Mouse (Mus musculus) retina, postnatal 1 day (tissue): ENCODE measurements around the gene Pdzd4.

ENCODE experiments used
- DNase-seq: peaks from one replicate; pipeline ENCODE4 v3.0.0-alpha.2; 2012

Gene Pdzd4

DNA sequence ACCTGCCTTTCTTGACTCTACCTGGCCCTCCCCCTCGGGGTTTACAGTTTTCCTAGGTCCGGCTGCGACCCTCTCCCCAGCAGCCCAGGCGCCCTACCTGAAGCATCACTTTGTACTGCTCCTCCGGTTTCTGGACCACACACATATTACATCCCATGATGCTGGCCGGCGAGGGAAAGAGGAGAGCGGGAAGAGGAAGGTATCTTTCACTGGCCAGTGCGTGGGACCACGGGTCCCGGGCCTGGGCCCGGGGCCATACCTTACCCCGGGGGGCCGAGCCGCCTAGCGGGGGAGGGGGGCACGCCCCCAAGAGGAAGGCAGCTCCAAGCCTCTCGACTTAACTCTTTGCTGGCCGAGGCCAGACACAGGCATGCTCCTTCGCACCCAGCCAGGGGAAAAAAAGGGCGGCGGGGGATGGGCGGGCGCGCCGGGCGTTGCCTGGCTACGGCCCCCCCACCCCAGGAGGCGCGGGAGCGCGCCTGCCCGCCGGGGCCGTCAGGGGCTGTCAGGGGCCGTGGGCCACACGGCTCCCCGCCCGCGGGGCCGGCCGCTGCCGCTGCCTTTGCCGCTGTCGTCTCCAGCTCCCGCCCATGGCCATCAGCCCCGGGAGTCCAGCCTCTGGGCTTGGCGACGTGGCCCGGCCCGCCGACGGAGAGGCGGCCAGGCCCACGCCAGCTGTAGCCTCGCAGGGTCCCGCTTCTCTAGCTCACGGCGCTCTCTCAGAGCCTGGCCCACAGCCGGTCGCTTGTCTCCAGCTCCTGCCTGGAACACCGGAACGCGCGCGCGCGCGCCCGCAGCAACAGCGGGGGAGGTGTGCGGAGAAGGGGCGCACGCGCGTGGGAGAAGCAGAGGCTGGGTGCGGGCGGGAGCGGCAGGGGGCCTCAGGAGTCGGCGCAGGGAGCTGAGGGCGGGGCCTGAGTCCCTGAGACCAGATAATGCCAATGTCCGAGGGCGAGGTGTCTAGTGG is at the start of gene Pdzd4:
Gene Pdzd4, minus strand, starts transcription at position 785 of the 967 bp plus-strand sequence.
- DNase-seq = peak; percentile 83

- no peak for DNase-seq
Observed at GRCm38 (mm10) chrX:73871956-73872355, 47.2 kb upstream of the Pdzd4 start.

GRCm38 (mm10) chrX:73871474-73871873 is 46.7 kb upstream of the Pdzd4 start:
- DNase-seq = no peak

DNA sequence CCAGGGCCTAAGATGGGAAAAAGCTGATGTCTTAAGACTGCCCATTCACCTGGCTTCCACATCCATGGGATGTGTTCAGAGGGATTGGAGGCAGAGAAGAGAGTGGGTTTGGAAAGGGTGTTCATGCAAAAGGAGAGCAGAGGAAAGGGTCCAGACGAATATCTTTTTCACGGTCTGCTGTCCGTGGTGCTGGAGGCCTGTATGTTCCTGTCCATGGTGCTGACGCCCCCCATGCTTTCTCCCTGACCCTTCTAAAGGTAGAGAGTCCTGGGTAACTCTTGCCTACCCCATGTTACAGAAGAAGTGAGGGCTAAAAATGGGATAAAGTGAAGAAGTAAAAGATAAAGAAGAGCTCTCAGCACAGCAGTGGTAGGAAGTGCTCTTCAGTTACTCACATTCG is 44.6 kb upstream of the Pdzd4 start:
- peak; percentile 34 for DNase-seq

- peak; percentile 28 for DNase-seq
Observed at GRCm38 (mm10) chrX:73867852-73868251, 43.1 kb upstream of the Pdzd4 start.

GRCm38 (mm10) chrX:73867256-73867655 is 42.5 kb upstream of the Pdzd4 start:
- peak; percentile 73 for DNase-seq

DNA sequence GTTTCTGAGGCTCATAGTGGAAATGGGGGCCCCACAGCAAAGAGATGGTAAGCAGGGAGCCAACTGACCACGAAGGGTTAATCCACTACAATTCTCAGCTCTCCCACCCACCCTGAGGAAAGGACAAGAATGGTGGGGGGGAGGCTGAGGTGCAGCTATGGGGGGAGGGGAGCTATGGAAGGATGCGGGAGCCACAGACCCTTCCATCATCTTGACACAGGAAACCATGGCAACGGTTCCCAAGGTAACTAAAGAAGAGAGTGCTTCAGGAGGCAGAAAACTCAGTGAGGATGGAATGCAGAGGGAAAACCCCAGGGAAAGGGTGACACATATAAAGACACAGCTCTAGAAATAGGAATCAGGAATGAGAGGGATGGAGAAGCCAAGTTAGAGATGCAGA is 39.9 kb upstream of the Pdzd4 start:
- peak; percentile 71 for DNase-seq

GRCm38 (mm10) chrX:73855087-73855408 is 30.3 kb upstream of the Pdzd4 start:
- no peak for DNase-seq

DNA sequence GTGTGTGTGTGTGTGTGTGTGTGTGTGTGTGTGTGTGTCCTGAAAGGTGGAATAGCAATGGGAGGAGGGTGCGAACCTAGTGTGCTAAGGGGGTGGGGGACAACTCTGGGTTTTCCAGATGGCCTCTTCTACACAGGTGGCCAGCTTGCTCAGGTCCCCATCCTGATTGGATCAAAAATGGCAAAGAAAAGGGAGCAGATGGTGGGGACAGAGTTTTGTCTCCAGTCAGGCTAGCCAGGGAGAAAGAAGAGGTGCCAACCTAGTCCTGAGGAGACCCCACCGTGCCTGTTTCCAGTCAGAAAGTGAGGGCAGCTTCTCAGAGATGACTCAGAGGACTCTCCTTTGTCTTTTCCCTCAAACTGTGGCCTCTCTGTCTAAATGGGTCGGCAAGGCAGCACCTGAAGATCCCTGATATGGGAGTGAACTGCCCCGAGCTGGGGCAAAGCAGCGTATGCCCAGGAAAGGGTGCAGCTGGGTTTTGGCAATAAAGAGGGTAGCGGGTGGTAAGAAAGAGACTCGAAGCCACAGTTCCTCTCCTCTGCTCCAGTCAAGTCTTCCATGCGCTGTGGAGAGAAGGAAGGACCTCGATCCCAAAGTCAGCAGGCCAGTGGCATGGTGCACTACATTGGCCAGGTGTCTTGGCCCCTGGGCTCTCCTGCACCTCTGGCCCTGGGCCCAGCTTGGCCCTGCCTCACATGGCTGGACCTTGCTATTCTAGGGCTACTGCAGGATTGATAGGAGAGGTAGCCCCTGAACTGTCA is 29.7 kb upstream of the Pdzd4 start:
- DNase-seq = no peak

DNA sequence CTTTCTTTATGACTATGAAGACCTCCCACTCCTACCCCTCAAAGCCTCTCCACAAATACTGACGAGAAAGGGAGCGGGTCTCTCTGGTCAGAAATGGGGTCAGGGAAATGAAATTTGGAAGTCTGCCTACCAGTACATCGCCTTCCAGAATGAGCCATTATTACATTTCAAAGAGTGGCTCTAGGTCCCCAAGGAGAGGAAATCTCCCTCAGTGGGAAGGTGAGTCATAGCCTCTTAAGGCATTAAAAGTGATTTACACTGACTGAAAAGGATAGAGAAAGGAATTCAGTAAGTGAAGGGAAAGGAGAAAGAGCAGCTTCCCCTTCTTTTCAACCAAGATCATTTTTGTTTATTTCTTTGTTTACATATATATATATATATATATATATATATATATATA is 11.9 kb upstream of the Pdzd4 start:
- no peak for DNase-seq

DNA sequence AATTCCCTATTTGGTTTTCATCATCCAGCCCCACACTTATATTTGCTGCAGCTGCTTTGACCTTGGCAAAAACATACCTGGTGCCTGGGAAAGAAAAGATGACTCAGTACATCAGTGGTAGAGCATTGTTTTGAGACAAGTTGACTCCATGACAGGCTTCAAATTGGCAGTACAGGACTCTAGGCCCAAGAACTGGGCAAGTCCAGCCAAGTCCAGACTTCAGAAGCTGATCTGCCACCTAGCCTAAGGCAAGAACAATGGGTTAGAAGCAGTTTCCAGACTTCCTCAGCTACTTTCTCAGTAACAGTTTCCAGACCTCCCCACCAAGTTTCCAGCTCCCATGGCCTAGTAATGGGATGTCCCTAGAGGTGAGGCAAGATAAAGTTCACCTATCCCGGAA is 11.0 kb upstream of the Pdzd4 start:
- DNase-seq = no peak

DNA sequence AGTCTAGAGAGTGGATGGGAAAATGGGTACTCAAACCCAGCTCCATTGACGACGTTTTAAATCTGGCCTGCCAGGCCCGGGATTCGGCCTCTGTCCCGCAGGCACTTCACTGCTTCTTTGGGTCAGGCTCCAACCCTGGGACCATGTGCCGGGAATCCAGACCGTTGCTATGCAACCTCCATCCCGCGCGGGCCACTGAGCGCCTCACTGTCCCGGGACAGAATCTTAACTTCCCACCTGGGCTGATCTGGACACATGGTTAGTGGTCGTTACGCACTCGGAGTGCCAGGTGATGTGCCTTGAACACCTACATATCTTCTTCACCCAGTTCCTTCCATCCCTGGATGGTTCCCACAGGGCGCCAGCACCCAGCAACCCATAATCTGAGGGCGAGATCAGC is 1.0 kb downstream of the Pdzd4 start:
- peak; percentile 4 for DNase-seq

- DNase-seq = no peak
Observed at GRCm38 (mm10) chrX:73816596-73817314, 8.0 kb downstream of the Pdzd4 start.

GRCm38 (mm10) chrX:73815072-73815471 is 9.7 kb downstream of the Pdzd4 start:
- peak; percentile 54 for DNase-seq

DNA sequence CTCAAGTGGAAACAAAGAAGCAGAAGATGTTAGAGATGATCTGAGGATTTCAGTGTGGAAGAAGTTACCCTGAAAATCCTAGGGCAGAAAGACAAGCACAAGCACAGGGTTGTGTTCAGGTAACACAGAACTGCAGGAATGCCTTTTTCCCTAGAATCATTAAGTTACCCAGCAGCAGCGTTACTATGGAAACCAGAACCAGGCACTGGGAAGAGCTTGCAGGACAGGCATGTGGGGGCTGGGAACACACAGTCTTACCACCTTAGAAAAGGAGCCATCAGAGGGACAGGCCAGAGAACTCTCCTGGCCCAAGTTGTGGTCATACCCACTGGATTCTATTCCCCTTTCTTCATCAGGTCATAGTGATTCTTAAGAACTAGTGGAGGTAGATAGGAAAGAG is 19.0 kb downstream of the Pdzd4 start:
- no peak for DNase-seq

DNA sequence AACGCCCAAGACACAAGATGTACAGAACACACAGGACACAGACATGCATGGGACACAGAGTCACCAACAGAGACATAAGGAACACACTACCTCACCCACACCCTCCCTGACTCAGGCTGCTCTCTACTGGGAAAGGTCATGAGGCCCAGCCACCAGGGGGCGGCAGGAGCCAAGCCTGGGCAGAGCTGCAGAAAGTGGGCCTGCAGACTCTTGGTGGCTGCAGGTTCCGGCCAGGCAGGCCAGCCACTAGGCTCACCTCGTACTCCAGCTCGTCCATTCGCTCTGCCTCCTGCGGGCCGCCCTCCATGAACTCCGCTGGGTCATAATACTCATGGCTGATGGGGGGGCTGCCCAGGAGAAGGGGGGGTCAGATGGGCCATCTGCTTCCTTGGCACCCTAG is 26.3 kb downstream of the Pdzd4 start:
- DNase-seq = peak; percentile 75

DNA sequence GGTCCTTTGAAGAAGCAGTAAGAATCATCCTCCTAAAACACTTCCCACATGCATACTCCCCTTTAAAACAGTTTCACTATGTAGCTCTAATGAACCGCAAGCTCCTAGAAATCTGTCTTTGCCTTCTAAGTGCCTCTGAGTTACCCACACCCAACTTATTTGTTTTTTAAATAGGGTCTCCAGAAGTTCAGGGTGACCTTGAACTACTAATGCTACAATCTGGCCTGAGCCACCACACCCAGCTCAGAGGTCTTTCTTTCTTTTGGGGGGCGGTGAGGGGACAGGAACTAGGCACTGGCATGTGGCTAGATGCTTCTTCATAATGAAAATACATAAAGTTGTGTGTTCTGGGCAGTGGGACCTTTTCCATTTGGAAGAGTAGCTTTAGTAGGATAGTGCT is 27.3 kb downstream of the Pdzd4 start:
- DNase-seq = no peak

DNA sequence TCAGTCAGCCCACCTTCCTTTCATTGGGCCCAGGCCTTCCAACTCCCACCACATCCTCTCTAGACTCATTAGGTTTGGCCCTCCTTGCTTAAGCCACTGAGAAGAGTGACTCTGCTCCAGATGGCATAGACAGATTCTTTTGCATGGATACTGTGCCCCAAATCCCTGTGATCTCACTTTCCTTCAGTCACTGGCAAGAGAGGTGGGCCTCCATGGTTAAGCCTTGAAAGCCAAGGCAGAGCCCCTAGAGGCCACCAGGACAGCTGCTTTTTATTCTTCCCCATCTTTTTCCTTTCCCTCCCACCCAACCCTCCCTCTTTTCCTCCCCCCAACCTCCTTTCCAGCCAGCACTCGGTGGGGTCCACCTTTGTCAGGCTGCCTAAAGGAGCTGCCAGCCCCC is 31.3 kb downstream of the Pdzd4 start:
- DNase-seq = peak; percentile 19

DNA sequence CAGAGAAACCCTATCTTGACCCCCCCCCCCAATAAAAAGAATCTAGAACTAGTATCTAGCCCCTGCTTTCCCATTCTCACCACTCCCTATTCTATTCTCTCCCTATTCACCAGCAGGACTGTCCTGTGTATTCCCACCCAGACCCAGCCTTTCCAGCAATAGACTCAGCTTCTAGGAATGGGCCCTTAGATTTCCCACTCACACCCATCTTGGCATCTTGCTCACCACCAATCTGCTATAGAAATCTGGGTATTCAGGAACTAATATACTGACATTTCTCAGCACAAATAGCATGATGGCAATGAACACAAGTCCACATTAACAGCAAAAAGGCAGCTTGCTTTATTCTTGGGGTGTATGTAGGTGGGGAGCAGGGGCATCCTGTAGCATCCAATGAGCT is 31.7 kb downstream of the Pdzd4 start:
- DNase-seq = no peak

DNA sequence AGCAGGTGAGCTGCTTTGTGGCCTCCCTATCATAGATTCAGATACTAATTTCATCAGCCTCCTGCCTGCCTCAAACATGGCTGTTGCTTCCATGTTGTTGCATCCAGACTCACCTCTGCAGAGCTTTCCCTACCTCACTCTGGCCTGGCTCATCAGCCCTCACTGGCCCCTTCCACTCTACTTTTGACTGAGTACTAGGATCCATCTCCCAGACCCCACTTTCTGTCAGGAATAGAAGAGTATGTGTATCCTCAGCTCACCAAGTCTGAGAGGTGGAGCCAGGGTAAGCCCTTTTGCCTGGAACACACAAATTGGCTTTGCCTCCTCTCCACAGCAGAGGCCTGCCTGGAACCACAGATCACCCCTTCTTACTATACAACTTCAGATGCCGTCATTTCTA is 36.3 kb downstream of the Pdzd4 start:
- DNase-seq = no peak

DNA sequence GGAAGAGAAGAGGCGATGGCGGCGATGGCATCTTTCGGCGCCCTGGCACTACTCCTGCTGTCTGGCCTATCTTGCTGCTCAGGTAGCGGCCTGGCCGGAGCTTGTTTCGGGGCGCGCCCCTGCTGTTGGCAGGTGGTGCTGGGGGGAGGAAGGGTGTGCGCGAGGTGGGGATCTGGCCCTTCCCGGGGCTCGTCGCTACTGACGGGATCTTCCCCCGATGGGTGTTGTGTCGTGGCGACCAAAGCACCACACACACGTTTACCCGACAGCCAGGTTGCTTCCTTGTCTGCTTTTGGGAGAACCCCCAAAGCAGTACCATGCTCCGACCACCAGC is 37.6 kb downstream of the Pdzd4 start:
- DNase-seq = no peak

DNA sequence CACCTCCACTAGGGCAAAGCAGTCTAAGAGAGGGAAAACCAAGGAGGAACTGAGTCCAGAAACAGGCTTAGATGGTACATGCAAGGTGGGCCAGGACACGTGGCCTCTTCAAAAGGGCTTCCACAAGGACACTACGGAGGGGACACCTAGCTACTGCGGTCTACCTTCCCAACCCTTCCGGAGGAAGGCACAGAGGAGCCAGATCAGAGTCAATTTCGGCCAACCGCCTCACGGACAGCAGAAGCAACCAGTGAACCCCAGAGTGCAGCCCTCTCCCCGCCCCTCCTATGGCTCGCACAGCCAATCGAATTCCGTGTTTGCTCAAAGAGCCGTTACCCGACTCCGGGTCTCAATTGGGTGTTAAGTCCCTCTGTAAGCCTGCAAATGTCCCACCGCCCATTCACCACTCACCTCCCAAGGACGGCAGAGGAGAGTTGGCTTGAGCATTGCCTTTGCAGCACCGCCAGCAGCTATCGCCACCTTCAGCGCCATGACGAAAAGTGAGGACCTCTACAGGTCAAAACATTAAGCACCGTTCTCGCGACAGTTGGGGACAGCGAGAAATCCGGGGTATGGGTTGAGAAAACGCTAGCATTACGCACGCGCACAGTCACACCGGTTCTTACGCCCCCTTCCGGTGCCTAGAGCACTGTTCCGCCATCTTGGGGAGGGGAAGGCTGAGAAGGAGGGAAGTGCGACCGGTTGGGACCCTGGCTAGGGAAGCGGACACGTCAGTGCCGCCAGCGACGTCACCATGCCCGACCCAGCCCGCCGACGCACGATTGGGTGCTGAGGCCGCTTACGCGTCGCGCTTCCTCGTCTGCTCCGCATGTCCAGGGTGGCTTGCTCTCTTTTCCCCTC is 38.2 kb downstream of the Pdzd4 start, which contains the start of the genes Idh3g and Ssr4:
Gene Idh3g, minus strand, starts transcription at position 534 of the 861 bp plus-strand sequence.
Gene Ssr4, plus strand, starts transcription at position 665 of the 861 bp plus-strand sequence.
- DNase-seq = peak; percentile 97
